9 mouse cellular contexts compared by ENCODE assay signal in the genomic region with DNA sequence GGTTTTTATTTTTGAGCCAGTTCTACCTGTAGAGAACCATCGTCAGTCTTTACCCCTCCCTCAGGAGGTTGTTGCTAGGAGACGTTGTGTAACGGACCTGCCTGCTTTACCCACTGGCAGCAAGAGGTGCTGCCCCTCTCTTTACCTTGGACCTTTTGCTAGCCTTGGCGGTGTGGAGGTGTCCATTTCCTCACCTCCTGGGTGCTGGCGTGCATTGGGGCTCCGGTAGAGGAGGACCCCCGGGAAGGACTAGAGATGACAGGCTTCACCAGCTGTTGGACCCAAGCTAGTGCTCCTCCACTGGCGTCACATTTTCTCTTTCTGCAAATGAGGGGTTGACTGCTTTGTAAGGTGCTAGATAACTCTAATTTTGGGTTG. TPM values are rescaled to one million over a fixed set of nuclear protein-coding genes. Genes with fewer than 3 reads are reported as not detected.
DNase-seq lines count a peak whose midpoint lies in the region; ATAC-seq lines count a peak whose summit lies in the region.
"Had no signal": no experiment of that assay in that cellular context is flagged by ENCODE, and none has a peak within 500 bp of the region (broad histone marks: within the 10 kb centered on the region; RNA-seq: fewer than 3 reads in every experiment).

No protein-coding gene starts in this region.

- no peak for DNase-seq in frontal cortex, postnatal 14 days (ENCODE audit: low spot score in 2 of 2)
- DNase-seq in right cerebral cortex, postnatal 10 days (ENCODE audit: low spot score in 2 of 2): peak; percentile 44 to 57
- no peak for DNase-seq in right cerebral cortex, postnatal 25 days
- no peak for DNase-seq in intestine, embryonic 14.5 days (ENCODE audit: low spot score)
- DNase-seq in embryo, embryonic 10 days (ENCODE audit: low spot score): no peak
- no peak for DNase-seq in ovary, postnatal 36 days (ENCODE audit: low spot score)

- no peak overlapping the region for H3K27ac ChIP-seq in intestine, embryonic 14.5 days (ENCODE audit: low read depth)

- H3K36me3 ChIP-seq in intestine, embryonic 14.5 days (ENCODE audit: control insufficient read depth, insufficient read depth, low read length): peaks cover 13% of the 10 kb centered on the region; the same call in 1 of the 2 replicates

- no peaks in the 10 kb centered on the region; the same call in 1 of the 2 replicates for H3K4me1 ChIP-seq in intestine, embryonic 14.5 days (replicated peaks; ENCODE audit: control insufficient read depth, insufficient read depth, low read length)

- H3K9me3 ChIP-seq in intestine, embryonic 14.5 days (ENCODE audit: control insufficient read depth, low read length): no peaks in the 10 kb centered on the region

- H3K27me3 ChIP-seq in intestine, embryonic 14.5 days (replicated peaks; ENCODE audit: control insufficient read depth, insufficient read depth, low read length): no peaks in the 10 kb centered on the region

- peak overlapping the region; percentile 62 for H3K4me3 ChIP-seq in intestine, embryonic 14.5 days (ENCODE audit: low read depth, low read length)

- peak overlapping the region; percentile 72 for H3K9ac ChIP-seq in intestine, embryonic 14.5 days (ENCODE audit: low read length)

- peak overlapping the region; percentile 88 for H3K4me2 ChIP-seq in intestine, embryonic 14.5 days (ENCODE audit: low read length)

- WGBS in intestine, embryonic 14.5 days: 0% methylated on average over 8 of the region's 8 CpGs

- peak; percentile 60 for ATAC-seq in frontal cortex, adult (ENCODE audit: low TSS enrichment)
- ATAC-seq in intestine, embryonic 14.5 days (replicated peaks; ENCODE audit: low FRiP score, low TSS enrichment, low read depth): no peak
- ATAC-seq in monocyte, adult 5-6 weeks (replicated peaks; ENCODE audit: insufficient number of reproducible peaks, low FRiP score, low TSS enrichment, poor library complexity, severe bottlenecking): peak; percentile 7; the same call in 1 of the 2 replicates

RNA-seq across cellular contexts. Expression of gene Gm45062, which starts 0.4 kb away (rescaled TPM):
- polyA plus RNA-seq in intestine, embryonic 14.5 days (2014; fragmentation: Nextera tagmentation; extraction: Ambion mirVana): 8.6 and 10.7 TPM in 2 replicates
- total RNA-seq in monocyte, adult 5-6 weeks (2017): 11.0 to 30.2 TPM in 2 of 3 replicates, not detected in the other
- total RNA-seq: gastrocnemius, postnatal 36 days had no signal

RNA-seq across cellular contexts. Expression of gene Umad1, which starts 0.6 kb away (rescaled TPM):
- 21.0 and 22.6 TPM in 2 replicates for polyA plus RNA-seq in intestine, embryonic 14.5 days (2014; fragmentation: Nextera tagmentation; extraction: Ambion mirVana)
- 12.1 to 17.1 TPM (median 16.2 TPM) in 3 replicates for total RNA-seq in monocyte, adult 5-6 weeks (2017)

RNA-seq across cellular contexts. Expression of gene Rpa3, which starts 0.7 kb away (rescaled TPM):
- polyA plus RNA-seq in intestine, embryonic 14.5 days (2014; fragmentation: Nextera tagmentation; extraction: Ambion mirVana): 158 and 160 TPM in 2 replicates
- 22.9 to 36.8 TPM (median 35.3 TPM) in 3 replicates for total RNA-seq in monocyte, adult 5-6 weeks (2017)

RNA-seq across cellular contexts. Expression of gene Mios, which starts 50.6 kb away (rescaled TPM):
- 25.2 and 29.3 TPM in 2 replicates for polyA plus RNA-seq in intestine, embryonic 14.5 days (2014; fragmentation: Nextera tagmentation; extraction: Ambion mirVana)
- total RNA-seq in monocyte, adult 5-6 weeks (2017): 16.5 to 18.9 TPM (median 17.0 TPM) in 3 replicates

Comparison
In these comparisons a context has a peak if more than half of its experiments do, and no peak if none do; other contexts are left out.
1. DNase-seq: peak in right cerebral cortex, postnatal 10 days (2 of 2); none in frontal cortex, postnatal 14 days (0 of 2), right cerebral cortex, postnatal 25 days (single experiment), intestine, embryonic 14.5 days (single experiment), embryo, embryonic 10 days (single experiment) and ovary, postnatal 36 days (single experiment).